Mouse (Mus musculus) kidney, embryonic 14.5 days (tissue): ENCODE results near the gene Ints3. TPM values are rescaled to one million over a fixed set of nuclear protein-coding genes. Genes with fewer than 3 reads are reported as not detected.

Source experiments
- ATAC-seq: fragments of 200-750 bp; cut with Nextera tagmentation; 2 replicates; pipeline ENCODE4 v1.8.0; 2017; ENCODE audit warnings: moderate number of reproducible peaks, mild to moderate bottlenecking, moderate TSS enrichment, moderate library complexity; ENCODE audit not compliant: low FRiP score, low TSS enrichment
- H3K27ac ChIP-seq: fragments of 300-500 bp; sonication (generic); 2 replicates; pipeline ENCODE4 v1.5.1; 2014; ENCODE audit warnings: low read depth, mild to moderate bottlenecking, low read length, moderate library complexity, mixed read lengths
- H3K27me3 ChIP-seq: fragments of 300-500 bp; sonication (generic); 2 replicates; pipeline ENCODE4 v1.6.1; 2014; ENCODE audit warnings: mild to moderate bottlenecking, low read length; ENCODE audit not compliant: control insufficient read depth, insufficient read depth
- H3K36me3 ChIP-seq: fragments of 300-500 bp; sonication (generic); 2 replicates; pipeline ENCODE4 v1.6.1; 2014; ENCODE audit warnings: low read length, mixed read lengths; ENCODE audit not compliant: control insufficient read depth, insufficient read depth
- H3K4me1 ChIP-seq: fragments of 300-500 bp; sonication (generic); 2 replicates; pipeline ENCODE4 v1.6.1; 2014; ENCODE audit warnings: low read length, mixed read lengths; ENCODE audit not compliant: control insufficient read depth, insufficient read depth
- H3K4me2 ChIP-seq: fragments of 300-500 bp; sonication (generic); replicated peaks from 2 replicates; pipeline ENCODE4 v1.6.1; 2014; ENCODE audit warnings: low read depth, mild to moderate bottlenecking, low read length
- H3K4me3 ChIP-seq: fragments of 300-500 bp; sonication (generic); 2 replicates; pipeline ENCODE4 v1.5.1; 2014; ENCODE audit warnings: mild to moderate bottlenecking, low read length
- H3K9ac ChIP-seq: fragments of 300-500 bp; sonication (generic); 2 replicates; pipeline ENCODE4 v1.6.1; 2014; ENCODE audit warnings: low read depth, mild to moderate bottlenecking, low read length, moderate library complexity
- H3K9me3 ChIP-seq: fragments of 300-500 bp; sonication (generic); 2 replicates; pipeline ENCODE4 v1.6.1; 2016; ENCODE audit warnings: low read length; ENCODE audit not compliant: control insufficient read depth
- WGBS: fragments of 180-500 bp; shearing (Covaris S2); extraction: QIAGEN DNeasy Blood & Tissue Kit; methylation state at CpG from one replicate; pipeline ENCODE4 v1.1.7; 2014; 5-methylcytosine and 5-hydroxymethylcytosine counted together
- polyA plus RNA-seq: library from polyadenylated mRNA; unstranded; fragments of >200 nt; fragmentation: Nextera tagmentation; extraction: Ambion mirVana; gene quantifications from 2 replicates; pipeline ENCODE4 v1.2.1, GENCODE M21; 2014

Ints3 gene
- polyA plus RNA-seq, 1 experiment from 2014 or later = 39.2 TPM

DNA sequence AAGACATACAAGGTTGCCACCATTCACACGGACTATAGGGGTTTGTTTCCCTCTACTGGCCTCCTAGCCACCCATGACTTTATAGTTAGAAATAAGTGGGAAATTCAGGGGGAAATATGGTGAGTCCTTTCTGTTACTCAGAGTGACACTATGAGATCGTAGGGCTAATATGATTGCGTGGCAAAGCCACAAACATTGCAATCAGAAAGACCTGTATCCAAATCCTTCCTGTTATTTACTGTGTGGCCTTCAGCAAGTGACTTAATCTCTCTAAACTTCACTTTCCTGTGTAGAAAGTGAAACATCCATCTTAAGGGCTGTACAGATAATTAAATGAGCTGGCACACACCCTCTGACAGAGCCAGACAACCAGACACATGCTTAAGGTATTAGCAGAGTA is 24.7 kb downstream of the Ints3 start:
- Histone ChIP-seq H3K4me2 (no peak overlapping the region), H3K27ac (no peak overlapping the region), H3K36me3 (peaks cover 94% of the 10 kb centered on the region), H3K4me1 (no peaks in the 10 kb centered on the region), H3K9ac (no peak overlapping the region), H3K9me3 (no peaks in the 10 kb centered on the region), H3K27me3 (no peaks in the 10 kb centered on the region), H3K4me3 (no peak overlapping the region)
- ATAC-seq = no peak
- WGBS = 95% methylated on average over 3 of the region's 3 CpGs

DNA sequence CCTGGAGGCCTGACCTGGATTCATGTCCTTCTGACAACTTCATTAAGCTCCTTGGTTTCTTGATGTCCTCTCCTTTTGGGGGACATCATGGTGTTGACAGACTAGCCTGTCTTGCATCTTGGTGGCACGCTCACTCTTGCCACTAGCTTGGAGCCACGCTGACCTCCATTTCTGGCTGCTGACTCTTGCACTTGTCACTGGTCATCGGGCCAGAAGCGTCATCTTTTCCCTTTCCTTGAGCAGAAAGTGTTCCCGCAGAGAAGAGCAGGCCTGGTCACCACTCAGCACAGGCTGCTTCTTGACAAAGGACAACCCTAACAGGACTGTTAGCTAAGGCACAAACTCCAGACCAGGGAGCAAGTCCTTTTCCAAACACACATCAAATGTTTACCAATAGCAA is 27.0 kb downstream of the Ints3 start:
- Histone ChIP-seq H3K36me3 (peaks cover 99% of the 10 kb centered on the region), H3K9me3 (no peaks in the 10 kb centered on the region), H3K4me2 (no peak overlapping the region), H3K27ac (no peak overlapping the region), H3K4me1 (no peaks in the 10 kb centered on the region), H3K9ac (no peak overlapping the region), H3K4me3 (no peak overlapping the region), H3K27me3 (no peaks in the 10 kb centered on the region)
- ATAC-seq = no peak
- WGBS = 94% methylated on average over 5 of the region's 5 CpGs

DNA sequence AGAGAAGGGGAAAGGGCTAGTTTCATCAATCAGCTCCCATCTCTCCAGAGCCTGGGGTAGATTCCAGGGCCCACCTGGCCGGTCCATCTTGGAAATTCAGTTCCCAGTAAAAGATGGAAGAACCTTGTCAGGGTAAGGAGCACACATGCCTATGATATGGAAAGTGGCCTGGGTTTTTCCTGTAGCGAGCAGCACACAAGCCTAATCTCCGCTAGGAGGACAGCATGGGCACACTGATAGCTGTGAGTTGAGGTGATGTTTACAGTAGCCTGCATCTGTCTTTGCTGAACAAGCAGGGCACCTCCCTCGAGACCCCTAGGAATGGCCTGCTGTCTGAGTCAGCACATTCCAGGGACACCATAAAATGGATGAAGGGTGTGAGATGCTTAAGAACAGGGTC is 28.8 kb downstream of the Ints3 start:
- no peak for ATAC-seq
- Histone ChIP-seq H3K27me3 (no peaks in the 10 kb centered on the region), H3K27ac (no peak overlapping the region), H3K4me1 (no peaks in the 10 kb centered on the region), H3K4me3 (no peak overlapping the region), H3K9ac (no peak overlapping the region), H3K4me2 (no peak overlapping the region), H3K9me3 (no peaks in the 10 kb centered on the region), H3K36me3 (peaks cover 99% of the 10 kb centered on the region)
- whole genome bisulfite sequencing = 78% methylated on average over 4 of the region's 4 CpGs

DNA sequence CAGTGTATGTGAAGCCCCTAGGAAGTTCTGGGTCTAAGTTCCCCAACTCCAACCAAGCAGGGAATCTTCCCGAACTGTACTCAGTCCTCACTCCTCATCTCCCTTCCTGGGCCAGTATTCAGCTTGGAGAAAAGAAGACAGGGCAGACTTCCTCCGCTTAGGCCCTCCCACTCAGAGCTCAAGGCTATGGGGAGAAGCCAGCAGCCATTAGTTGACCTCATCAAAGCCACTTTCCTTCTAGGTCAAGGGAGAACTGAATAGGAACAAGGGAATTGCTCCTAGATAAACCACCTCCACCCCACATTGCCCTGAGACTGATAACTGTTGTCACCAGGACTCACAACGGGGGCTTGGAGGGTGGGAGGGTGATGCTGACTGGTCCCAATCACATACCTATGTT is 29.3 kb downstream of the Ints3 start:
- H3K27me3 ChIP-seq = no peaks in the 10 kb centered on the region
- no peaks in the 10 kb centered on the region for H3K9me3 ChIP-seq
- no peak overlapping the region for H3K4me2 ChIP-seq
- no peak overlapping the region for H3K4me3 ChIP-seq
- H3K36me3 ChIP-seq = peaks cover 98% of the 10 kb centered on the region
- ATAC-seq = no peak
- H3K9ac ChIP-seq = no peak overlapping the region
- no peak overlapping the region for H3K27ac ChIP-seq
- 81% methylated on average over 3 of the region's 3 CpGs for WGBS
- H3K4me1 ChIP-seq = no peaks in the 10 kb centered on the region

DNA sequence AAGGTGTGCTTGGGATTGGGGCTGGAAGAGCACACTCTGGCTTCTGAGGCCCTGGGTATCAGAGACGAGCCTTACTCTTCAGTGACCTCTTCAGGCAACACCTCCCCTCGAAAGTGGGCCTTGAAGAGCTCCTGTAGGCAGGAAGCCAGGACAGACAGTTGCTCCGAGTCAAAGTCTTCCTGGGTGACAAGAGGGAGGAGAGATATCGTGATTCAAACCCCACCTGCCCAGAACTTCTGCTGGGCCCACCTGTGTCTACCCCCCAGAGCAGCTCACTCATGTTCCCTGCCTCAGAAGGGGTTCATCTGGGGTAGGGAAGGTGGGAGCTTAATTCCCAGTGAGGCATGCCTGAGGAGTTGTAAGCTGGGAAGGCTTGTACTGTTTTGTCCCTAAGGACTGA is 32.4 kb downstream of the Ints3 start:
- no peaks in the 10 kb centered on the region for H3K4me1 ChIP-seq
- peaks cover 94% of the 10 kb centered on the region for H3K36me3 ChIP-seq
- no peak overlapping the region for H3K4me2 ChIP-seq
- no peaks in the 10 kb centered on the region for H3K9me3 ChIP-seq
- WGBS = 70% methylated on average over 4 of the region's 4 CpGs
- no peak overlapping the region for H3K9ac ChIP-seq
- H3K27ac ChIP-seq = no peak overlapping the region
- ATAC-seq = no peak
- H3K27me3 ChIP-seq = no peaks in the 10 kb centered on the region
- no peak overlapping the region for H3K4me3 ChIP-seq

DNA sequence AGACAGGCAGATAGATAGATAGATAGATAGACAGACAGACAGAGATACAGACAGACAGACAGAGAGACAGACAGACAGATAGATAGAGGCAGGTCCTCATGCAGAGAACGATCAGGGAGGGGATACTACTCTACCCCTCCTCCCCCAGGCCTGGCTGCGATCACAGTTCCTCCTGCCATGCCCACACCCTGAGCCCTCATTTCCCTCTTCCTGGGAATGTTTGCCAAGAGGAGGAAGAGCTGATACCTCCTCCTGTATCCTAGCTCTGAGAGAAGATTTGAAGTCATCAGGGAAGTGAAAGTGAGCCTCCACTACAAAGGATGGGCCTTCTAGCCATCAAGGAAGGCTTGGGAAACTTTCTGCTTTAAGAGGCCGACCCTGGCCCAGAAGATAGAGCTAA is 37.8 kb downstream of the Ints3 start:
- Histone ChIP-seq H3K27ac (no peak overlapping the region), H3K36me3 (peaks cover 93% of the 10 kb centered on the region), H3K9me3 (no peaks in the 10 kb centered on the region; the same call in 1 of the 2 replicates), H3K4me2 (no peak overlapping the region), H3K27me3 (no peaks in the 10 kb centered on the region), H3K4me3 (no peak overlapping the region), H3K4me1 (peaks cover 3% of the 10 kb centered on the region; the same call in 1 of the 2 replicates), H3K9ac (no peak overlapping the region)
- ATAC-seq = no peak
- WGBS = 85% methylated on average over 3 of the region's 3 CpGs

DNA sequence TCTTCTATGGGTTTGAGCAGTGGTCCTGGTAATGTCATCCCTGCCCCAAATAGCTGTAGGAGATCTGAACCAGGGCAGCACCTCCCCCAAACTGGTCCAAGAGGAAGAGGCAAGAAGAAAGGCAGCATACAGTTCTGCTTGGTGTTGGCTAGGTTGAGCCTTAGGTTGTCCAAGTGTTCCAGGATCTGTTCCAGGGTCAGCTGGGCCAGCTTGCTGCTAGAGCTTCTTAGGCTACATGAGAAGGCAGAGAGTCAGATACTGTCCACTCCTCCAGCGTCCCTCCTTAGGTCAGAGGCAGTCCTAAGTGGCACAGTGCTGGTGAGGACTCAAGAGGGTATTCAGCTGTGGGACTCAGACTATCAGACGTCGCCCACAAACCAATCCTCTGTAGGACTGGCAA is 40.8 kb downstream of the Ints3 start:
- Histone ChIP-seq H3K4me3 (no peak overlapping the region), H3K27me3 (no peaks in the 10 kb centered on the region), H3K4me2 (no peak overlapping the region), H3K36me3 (peaks cover 71% of the 10 kb centered on the region), H3K4me1 (peaks cover 11% of the 10 kb centered on the region; the same call in 1 of the 2 replicates), H3K9me3 (no peaks in the 10 kb centered on the region; the same call in 1 of the 2 replicates), H3K27ac (no peak overlapping the region), H3K9ac (no peak overlapping the region)
- WGBS = 70% methylated on average over 3 of the region's 3 CpGs
- no peak for ATAC-seq

DNA sequence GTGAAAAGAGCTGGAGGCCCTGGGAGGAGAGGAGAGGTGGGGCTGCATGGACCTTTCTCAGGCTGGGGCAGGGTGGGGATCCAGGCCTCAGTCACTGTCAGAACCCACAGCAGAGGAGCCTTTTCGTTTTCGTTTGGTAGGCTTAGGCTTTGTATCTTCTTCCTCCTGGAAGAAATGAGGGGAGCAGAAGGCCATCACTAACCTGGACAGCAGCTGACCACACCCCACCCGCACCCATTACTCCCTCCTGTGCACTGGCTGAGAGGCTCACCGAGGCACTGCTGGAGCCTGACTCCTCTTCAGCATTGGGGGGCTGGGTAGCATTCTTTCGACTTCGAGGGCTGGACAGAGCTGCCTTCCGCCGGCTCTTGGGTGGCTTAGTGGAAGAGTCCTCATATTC is 41.5 kb downstream of the Ints3 start:
- H3K4me3 ChIP-seq = no peak overlapping the region
- H3K36me3 ChIP-seq = peaks cover 67% of the 10 kb centered on the region
- no peak for ATAC-seq
- H3K4me1 ChIP-seq = peaks cover 11% of the 10 kb centered on the region; the same call in 1 of the 2 replicates
- no peak overlapping the region for H3K4me2 ChIP-seq
- H3K9me3 ChIP-seq = no peaks in the 10 kb centered on the region; the same call in 1 of the 2 replicates
- H3K27ac ChIP-seq = no peak overlapping the region
- H3K27me3 ChIP-seq = no peaks in the 10 kb centered on the region
- WGBS = 93% methylated on average over 8 of the region's 8 CpGs
- H3K9ac ChIP-seq = no peak overlapping the region

DNA sequence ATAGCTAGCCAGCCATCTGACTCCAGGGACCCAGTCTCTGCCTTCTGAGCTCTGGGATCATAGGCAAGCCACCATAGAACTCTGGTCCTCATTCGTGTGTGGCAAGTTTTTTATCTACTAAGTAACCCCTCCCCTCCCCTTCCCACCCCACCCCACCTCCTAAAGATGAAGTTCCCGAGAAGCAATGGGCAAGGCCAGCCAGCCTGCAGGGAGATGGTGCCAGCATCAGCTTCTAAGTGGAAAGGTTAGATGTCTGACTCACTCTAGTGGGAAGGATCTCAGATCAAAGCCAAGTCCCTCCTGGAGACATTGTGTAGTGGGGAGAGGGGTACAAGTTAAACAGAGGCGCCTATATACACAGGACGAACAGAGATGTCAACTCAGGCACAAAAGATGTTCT is 42.4 kb downstream of the Ints3 start:
- Histone ChIP-seq H3K4me2 (no peak overlapping the region), H3K9me3 (no peaks in the 10 kb centered on the region; the same call in 1 of the 2 replicates), H3K27ac (no peak overlapping the region), H3K4me1 (peaks cover 11% of the 10 kb centered on the region; the same call in 1 of the 2 replicates), H3K4me3 (no peak overlapping the region), H3K27me3 (no peaks in the 10 kb centered on the region), H3K9ac (no peak overlapping the region), H3K36me3 (peaks cover 57% of the 10 kb centered on the region)
- ATAC-seq = no peak
- 64% methylated on average over 4 of the region's 4 CpGs for WGBS
